Mouse (Mus musculus) embryonic facial prominence, embryonic 14.5 days (tissue): ENCODE data around the gene D630036H23Rik. TPM values are rescaled to one million over a fixed set of nuclear protein-coding genes. Genes with fewer than 3 reads are reported as not detected.

Experiments used
- polyA plus RNA-seq: library from polyadenylated mRNA; unstranded; fragments of >200 nt; fragmentation: Nextera tagmentation; extraction: Ambion mirVana; gene quantifications from 2 replicates; pipeline ENCODE4 v1.2.1, GENCODE M21; 2014

D630036H23Rik gene
- polyA plus RNA-seq, 1 experiment from 2014 or later, result 1.3 TPM

Other genes with a start within 250 kb of the D630036H23Rik start
- 33.3 and 37.8 TPM in 2 replicates for gene Ankmy2, start 225.1 kb downstream of the D630036H23Rik start, polyA plus RNA-seq
- 172 and 198 TPM in 2 replicates for gene Bzw2, start 224.1 kb downstream of the D630036H23Rik start, polyA plus RNA-seq
- gene Lrrc72, start 128.8 kb downstream of the D630036H23Rik start, polyA plus RNA-seq, result not detected in 2 replicates
- 82.8 and 83.5 TPM in 2 replicates for gene Sostdc1, start 68.0 kb downstream of the D630036H23Rik start, polyA plus RNA-seq
- gene Ispd, start 731 bp downstream of the D630036H23Rik start, polyA plus RNA-seq, result 11.4 and 13.6 TPM in 2 replicates